Mouse (Mus musculus) left cerebral cortex, adult 11 months (tissue): Measurements from ENCODE around the gene Ppfibp2.

ENCODE experiments used
- DNase-seq: peaks from one replicate; pipeline ENCODE4 v3.0.0; 2022; ENCODE audit warnings: low spot score

Gene Ppfibp2

GRCm38 (mm10) chr7:107757308-107758151, 162.5 kb downstream of the Ppfibp2 start, which contains the start of gene Cyb5r2:
TSS of gene Cyb5r2 (minus strand) at chr7:107758032.
- DNase-seq = no peak

GRCm38 (mm10) chr7:107770812-107771211, 175.8 kb downstream of the Ppfibp2 start:
- DNase-seq = no peak

- DNase-seq = no peak
These were observed 183.2 kb downstream of the Ppfibp2 start for GRCm38 (mm10) chr7:107778216-107778615.

GRCm38 (mm10) chr7:107779611-107780010, 184.6 kb downstream of the Ppfibp2 start:
- no peak for DNase-seq

- no peak for DNase-seq
These were observed 193.1 kb downstream of the Ppfibp2 start for GRCm38 (mm10) chr7:107787977-107788620.

- DNase-seq = no peak
These were observed 201.5 kb downstream of the Ppfibp2 start for GRCm38 (mm10) chr7:107796500-107796899.
